Mouse (Mus musculus) thymus, postnatal 4 days (tissue): ENCODE data around the gene Dscaml1.

Experiments
- DNase-seq: peaks from one replicate; pipeline ENCODE4 v3.0.0; 2021

Gene Dscaml1

GRCm38 (mm10) chr9:45457200-45457599, 30.8 kb downstream of the Dscaml1 start:
- no peak for DNase-seq

GRCm38 (mm10) chr9:45458363-45458762, 31.9 kb downstream of the Dscaml1 start:
- DNase-seq, result no peak

GRCm38 (mm10) chr9:45465396-45466019, 39.1 kb downstream of the Dscaml1 start:
- DNase-seq, result no peak

- DNase-seq, result no peak
These were observed 41.8 kb downstream of the Dscaml1 start for GRCm38 (mm10) chr9:45468235-45468634.

GRCm38 (mm10) chr9:45470746-45471471, 44.5 kb downstream of the Dscaml1 start:
- no peak for DNase-seq

- no peak for DNase-seq
These were observed 45.3 kb downstream of the Dscaml1 start for GRCm38 (mm10) chr9:45471691-45472090.

- DNase-seq, result no peak
These were observed 48.4 kb downstream of the Dscaml1 start for GRCm38 (mm10) chr9:45474874-45475273.

- DNase-seq, result no peak
These were observed 54.5 kb downstream of the Dscaml1 start for GRCm38 (mm10) chr9:45480936-45481335.

GRCm38 (mm10) chr9:45486665-45487074, 60.2 kb downstream of the Dscaml1 start:
- DNase-seq, result no peak

- DNase-seq, result no peak
These were observed 60.9 kb downstream of the Dscaml1 start for GRCm38 (mm10) chr9:45487179-45487801.

- DNase-seq, result no peak
These were observed 64.5 kb downstream of the Dscaml1 start for GRCm38 (mm10) chr9:45490899-45491298.

- no peak for DNase-seq
These were observed 68.5 kb downstream of the Dscaml1 start for GRCm38 (mm10) chr9:45494889-45495288.

- no peak for DNase-seq
These were observed 69.9 kb downstream of the Dscaml1 start for GRCm38 (mm10) chr9:45496340-45496739.

GRCm38 (mm10) chr9:45496944-45497343, 70.5 kb downstream of the Dscaml1 start:
- DNase-seq, result no peak

- DNase-seq, result no peak
These were observed 72.8 kb downstream of the Dscaml1 start for GRCm38 (mm10) chr9:45499267-45499666.

GRCm38 (mm10) chr9:45500071-45500595, 73.7 kb downstream of the Dscaml1 start:
- DNase-seq, result no peak

- no peak for DNase-seq
These were observed 75.0 kb downstream of the Dscaml1 start for GRCm38 (mm10) chr9:45501295-45501927.

- no peak for DNase-seq
These were observed 75.7 kb downstream of the Dscaml1 start for GRCm38 (mm10) chr9:45501963-45502641.

- DNase-seq, result no peak
These were observed 78.5 kb downstream of the Dscaml1 start for GRCm38 (mm10) chr9:45504977-45505376.

GRCm38 (mm10) chr9:45505487-45505939, 79.1 kb downstream of the Dscaml1 start:
- no peak for DNase-seq

GRCm38 (mm10) chr9:45507482-45507881, 81.1 kb downstream of the Dscaml1 start:
- no peak for DNase-seq

- no peak for DNase-seq
These were observed 84.5 kb downstream of the Dscaml1 start for GRCm38 (mm10) chr9:45510806-45511546.
